Mouse (Mus musculus) gastrocnemius, postnatal 36 days (tissue): ENCODE data around the gene Vil1. TPM values are rescaled to one million over a fixed set of nuclear protein-coding genes. Genes with fewer than 3 reads are reported as not detected.

ENCODE experiments used
- microRNA-seq, 2 experiments: library from miRNA; unstranded; fragments of <30 nt; microRNA quantifications; one replicate each; pipeline ENCODE4 v1.2.0; 2021
- total RNA-seq, 2 experiments: library from RNA; stranded (reverse); gene quantifications; 2 replicates each; pipeline ENCODE4 v1.2.3; 2021

The Vil1 gene
- total RNA-seq, 2 experiments from 2014 or later = not detected

Small RNA genes within 50 kb of the gene (microRNA-seq; reads per million reads assigned to microRNA genes)
- gene Mir26b = 29,745 to 34,761 reads per million in 2 experiments

Other genes with a start within 250 kb of the Vil1 start
- gene Cxcr1, start 214.7 kb upstream of the Vil1 start, total RNA-seq = not detected
- gene Arpc2, start 173.3 kb upstream of the Vil1 start, total RNA-seq = 10 to 100 TPM; 56.1 to 65.1 TPM
- gene Gpbar1, start 130.8 kb upstream of the Vil1 start, total RNA-seq = not detected
- gene Aamp, start 124.6 kb upstream of the Vil1 start, total RNA-seq = 10 to 100 TPM; 64.7 to 71.3 TPM
- gene Pnkd, start 124.4 kb upstream of the Vil1 start, total RNA-seq = 10 to 100 TPM; 53.4 to 54.8 TPM
- gene Tmbim1, start 103.8 kb upstream of the Vil1 start, total RNA-seq = 10 to 100 TPM; 23.0 to 28.8 TPM
- under 1 TPM in 1 of 2 experiments, not detected in 1; 0.12 TPM for gene Catip, start 47.3 kb upstream of the Vil1 start, total RNA-seq
- gene Slc11a1, start 34.2 kb upstream of the Vil1 start, total RNA-seq = 1 to 10 TPM; 3.0 to 3.9 TPM
- 10 to 100 TPM; 82.2 to 97.4 TPM for gene Ctdsp1, start 17.9 kb upstream of the Vil1 start, total RNA-seq
- gene Cnot9, start 96.7 kb downstream of the Vil1 start, total RNA-seq = 10 to 100 TPM; 11.1 to 11.6 TPM
- gene Plcd4, start 133.5 kb downstream of the Vil1 start, total RNA-seq = 10 to 100 TPM; 52.2 to 73.6 TPM
- 1 to 10 TPM; 7.8 to 8.8 TPM for gene Usp37, start 134.9 kb downstream of the Vil1 start, total RNA-seq
- gene Zfp142, start 178.9 kb downstream of the Vil1 start, total RNA-seq = 1 to 10 TPM; 7.1 to 7.2 TPM
- gene Bcs1l, start 178.9 kb downstream of the Vil1 start, total RNA-seq = 10 to 100 TPM; 17.9 to 19.6 TPM
- 10 to 100 TPM; 15.1 to 17.5 TPM for gene Rnf25, start 192.0 kb downstream of the Vil1 start, total RNA-seq
- under 1 TPM; 0.38 to 0.39 TPM for gene Stk36, start 192.1 kb downstream of the Vil1 start, total RNA-seq